Mouse (Mus musculus): ENCODE results near the gene Atp9a. TPM values are rescaled to one million over a fixed set of nuclear protein-coding genes. Genes with fewer than 3 reads are reported as not detected.

Gene Atp9a
- polyA plus RNA-seq, 1 experiment from 2014 or later: 29.5 TPM

GRCm38 (mm10) chr2:168588591-168589367 lies 153.4 kb downstream of the Atp9a start:
- no peak for DNase-seq (ENCODE audit: low read depth, low spot score)
- no peak for TF ChIP-seq CTCF (IDR thresholded peaks at IDR 0.05)
- ChIA-PET CTCF (interaction anchor here (1.1 to 1.4 kb wide), 3 partner anchors 9 to 11 kb away, joined by 3 to 5 read pairs (median 3); no protein-coding TSS in a partner anchor), POLR2A (interaction anchor here (0.7 to 1.1 kb wide), 2 partner anchors 10 to 20 kb away, joined by 3 read pairs; no protein-coding TSS in a partner anchor)
- in situ Hi-C loops (cut with MboI; ENCODE audit: low pct_unique_long_range_greater_than_20kb): no loop called here
- H3K27me3 ChIP-seq: no peaks in the 10 kb centered on the region
- ATAC-seq: no peak

- TF ChIP-seq CTCF (IDR thresholded peaks at IDR 0.05): no peak
- no peak for ATAC-seq
- H3K27me3 ChIP-seq: no peaks in the 10 kb centered on the region
- in situ Hi-C loops (cut with MboI; ENCODE audit: low pct_unique_long_range_greater_than_20kb): no loop called here
- POLR2A ChIA-PET: no interaction called here
- no peak for DNase-seq (ENCODE audit: low read depth, low spot score)
- CTCF ChIA-PET: no interaction called here
Observed at GRCm38 (mm10) chr2:168587159-168587558, 155.1 kb downstream of the Atp9a start.

- in situ Hi-C loops (cut with MboI; ENCODE audit: low pct_unique_long_range_greater_than_20kb): no loop called here
- no peak for DNase-seq (ENCODE audit: low read depth, low spot score)
- no peak for TF ChIP-seq CTCF (IDR thresholded peaks at IDR 0.05)
Observed at GRCm38 (mm10) chr2:168586512-168586911, 155.7 kb downstream of the Atp9a start.

GRCm38 (mm10) chr2:168584857-168585256 lies 157.4 kb downstream of the Atp9a start:
- ChIA-PET POLR2A (interaction anchor here (0.6 kb wide), 1 partner anchor 194 kb away, joined by 3 read pairs; no protein-coding TSS in a partner anchor), CTCF (no interaction called here)
- ATAC-seq (no peak), DNase-seq (ENCODE audit: low read depth, low spot score) (no peak)
- in situ Hi-C loops (cut with MboI; ENCODE audit: low pct_unique_long_range_greater_than_20kb): no loop called here
- H3K27me3 ChIP-seq: no peaks in the 10 kb centered on the region
- TF ChIP-seq CTCF (IDR thresholded peaks at IDR 0.05): no peak

More at GRCm38 (mm10) chr2:168586512-168586911, 155.7 kb downstream of the Atp9a start:
- no peaks in the 10 kb centered on the region for H3K27me3 ChIP-seq
- ATAC-seq: no peak
- POLR2A ChIA-PET: no interaction called here
- CTCF ChIA-PET: no interaction called here

Other genes starting within 250 kb of the Atp9a start
- gene Nfatc2, start 140.8 kb downstream of the Atp9a start, polyA plus RNA-seq (2021): 0.03 TPM
- gene Sall4, start 25.5 kb upstream of the Atp9a start, polyA plus RNA-seq (2021): not detected
- 21.6 TPM for gene Zfp64, start 213.2 kb upstream of the Atp9a start, polyA plus RNA-seq (2021)